Mouse (Mus musculus) cerebellum, adult 9-11 months (tissue): ENCODE results near the gene Gm10217.

Experiments used
- DNase-seq: peaks from one replicate; pipeline ENCODE4 v3.0.0; 2022

Gene Gm10217

DNA sequence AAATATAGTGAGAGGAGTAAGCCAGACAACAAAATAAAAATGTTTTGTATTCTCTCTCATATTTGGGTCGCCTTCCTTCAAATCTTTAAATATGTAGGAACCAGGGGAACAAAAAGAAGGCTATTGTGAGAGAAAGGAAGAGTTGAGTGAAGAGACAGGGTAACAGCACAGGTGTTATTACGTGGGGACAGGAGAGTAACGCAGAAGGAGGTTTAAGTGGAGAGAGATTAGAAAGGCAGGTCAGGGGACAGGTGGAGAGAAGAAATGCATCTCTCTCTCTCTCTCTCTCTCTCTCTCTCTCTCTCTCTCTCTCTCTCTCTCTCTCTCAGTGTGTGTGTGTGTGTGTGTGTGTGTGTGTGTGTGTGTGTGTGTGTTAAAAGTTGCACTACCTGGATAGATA, at the start of gene Gm10217:
TSS of gene Gm10217 (plus strand) at position 301 of the 400 bp plus-strand sequence.
- no peak for DNase-seq

DNA sequence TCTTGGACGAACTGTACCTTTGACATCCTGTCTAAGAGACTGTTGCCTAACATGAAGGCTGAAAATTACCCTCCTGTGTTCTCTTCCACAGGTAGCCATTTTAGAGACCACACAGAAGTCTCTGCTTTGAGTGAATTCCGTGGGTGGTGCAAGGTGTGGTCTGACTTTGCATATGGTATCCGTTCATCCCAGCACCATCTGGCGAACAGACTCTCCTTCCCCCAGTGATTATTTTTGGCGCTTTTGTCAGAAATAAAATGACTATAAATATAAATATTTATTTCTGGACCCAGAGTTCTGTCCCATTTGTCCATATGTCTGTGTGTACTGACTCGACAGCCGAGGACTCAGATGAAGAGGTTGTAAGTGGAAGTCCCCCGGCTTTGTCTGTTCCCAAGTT, 39.3 kb upstream of the Gm10217 start:
- DNase-seq = no peak

DNA sequence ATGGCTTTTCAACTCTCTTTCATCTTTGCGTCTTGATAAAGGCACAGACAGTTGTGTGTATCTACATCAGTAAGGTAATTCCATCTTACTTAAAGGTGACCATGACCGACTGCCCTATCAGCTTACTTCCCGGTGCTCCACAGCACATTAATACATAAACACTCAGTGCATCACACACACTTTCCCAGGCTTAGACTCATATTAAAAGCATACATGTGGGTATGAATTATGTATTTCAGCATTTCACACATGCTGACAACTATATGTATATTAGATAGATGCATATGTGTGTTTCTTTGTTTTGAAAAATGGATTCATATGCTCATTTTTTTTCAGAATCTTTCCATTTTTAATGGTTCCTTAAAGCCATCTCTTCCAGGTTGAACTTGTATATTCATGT, 23.8 kb upstream of the Gm10217 start:
- no peak for DNase-seq

DNA sequence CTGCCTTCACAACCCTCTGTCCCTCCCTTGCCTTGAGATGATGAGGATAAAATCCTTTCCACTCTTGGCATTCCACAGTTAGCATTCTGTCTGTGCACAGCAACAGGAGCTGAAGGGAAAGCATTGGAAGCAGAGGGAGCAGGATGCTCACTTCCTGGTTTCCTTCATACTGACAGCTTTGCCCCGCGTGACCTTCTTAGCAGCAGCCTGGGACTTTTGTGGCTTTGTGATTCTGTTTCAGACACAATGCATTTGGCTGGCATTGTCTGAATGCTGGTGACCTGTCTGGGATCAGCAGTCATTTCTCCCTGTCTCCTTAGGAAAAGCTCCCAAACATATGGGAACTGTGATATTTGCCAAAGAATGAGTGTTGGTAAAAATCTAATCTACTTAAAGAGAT, 4.8 kb upstream of the Gm10217 start:
- no peak for DNase-seq

GRCm38 (mm10) chr8:9860539-9861203, 3.4 kb upstream of the Gm10217 start:
- no peak for DNase-seq

GRCm38 (mm10) chr8:9865150-9865549, 1.1 kb downstream of the Gm10217 start:
- no peak for DNase-seq

GRCm38 (mm10) chr8:9868094-9868493, 4.0 kb downstream of the Gm10217 start:
- no peak for DNase-seq

DNA sequence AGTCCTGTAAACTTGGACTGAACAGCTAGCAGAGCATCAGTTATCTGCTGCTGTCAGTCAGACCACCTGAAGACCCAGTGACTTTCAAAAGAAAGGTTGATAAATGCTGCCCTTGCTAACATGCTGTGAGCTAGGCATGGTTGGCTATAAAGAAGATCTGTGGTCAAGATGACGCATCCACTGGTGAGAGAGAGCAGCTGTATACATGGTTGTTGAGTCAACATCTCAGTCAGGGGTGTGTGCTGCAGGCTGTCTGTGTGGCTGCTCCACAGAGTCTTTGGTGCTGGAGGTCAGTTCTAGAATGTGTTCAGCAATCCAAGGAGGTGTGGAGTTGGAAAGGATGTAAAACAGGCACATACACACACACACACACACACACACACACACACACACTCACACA, 12.2 kb downstream of the Gm10217 start:
- no peak for DNase-seq

GRCm38 (mm10) chr8:9879921-9880320, 15.9 kb downstream of the Gm10217 start:
- no peak for DNase-seq

DNA sequence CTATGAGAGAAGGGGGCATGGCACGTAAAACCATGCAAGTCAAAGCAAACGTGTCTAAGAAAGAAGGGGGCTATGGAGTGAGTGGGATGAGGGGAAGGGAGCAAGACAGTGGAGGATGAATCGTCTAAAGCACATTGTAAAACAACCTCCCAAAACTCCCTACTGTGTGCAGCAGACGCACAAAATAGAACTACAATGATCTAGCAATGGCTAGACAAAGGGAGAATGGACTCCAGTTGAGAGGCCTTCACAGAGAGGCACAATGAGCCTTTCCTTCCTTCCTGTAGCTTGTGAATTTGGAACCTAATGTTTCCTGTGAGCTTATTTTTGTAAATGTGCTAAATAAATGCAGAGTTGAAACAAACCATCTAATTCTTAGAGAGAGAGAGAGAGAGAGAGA, 22.7 kb downstream of the Gm10217 start:
- DNase-seq = no peak

DNA sequence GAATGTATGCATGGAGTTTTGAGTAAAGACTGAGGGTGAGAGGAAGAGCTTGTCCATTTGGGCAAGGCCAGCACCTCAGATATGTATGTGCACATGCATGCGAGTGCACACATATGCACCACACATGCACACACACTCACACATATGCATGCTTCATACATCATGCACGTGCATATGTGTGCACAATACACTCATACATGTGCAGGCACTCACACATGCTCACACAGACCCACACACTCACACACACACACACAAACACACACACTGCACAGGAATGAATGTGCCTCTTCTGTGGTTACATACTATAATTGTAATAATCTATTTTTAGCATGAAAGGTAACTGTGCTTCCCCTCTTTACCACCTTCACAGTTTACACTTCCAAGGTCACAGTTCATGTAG, 35.1 kb downstream of the Gm10217 start:
- DNase-seq = no peak

DNA sequence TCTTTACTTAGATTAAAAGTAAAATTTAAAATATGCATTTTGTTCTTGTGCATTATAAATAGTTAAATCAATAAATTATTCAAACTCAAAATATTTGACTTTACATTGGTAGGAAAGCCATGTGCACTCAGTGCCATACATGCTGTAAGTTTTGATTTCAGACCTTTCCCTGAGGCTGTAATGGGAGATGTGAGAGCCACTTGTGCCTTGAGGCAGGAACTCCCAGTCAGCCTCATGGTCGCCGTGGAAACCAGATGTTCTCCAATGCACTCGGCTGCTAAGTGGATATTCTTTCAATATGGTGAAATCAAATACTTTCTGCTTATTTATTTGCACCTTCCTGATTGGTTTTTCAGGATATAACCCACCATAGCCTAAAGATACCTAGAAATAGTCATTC, 35.6 kb downstream of the Gm10217 start:
- DNase-seq = no peak
